Comparison of ENCODE assay signal across 8 mouse cellular contexts in the genomic region with DNA sequence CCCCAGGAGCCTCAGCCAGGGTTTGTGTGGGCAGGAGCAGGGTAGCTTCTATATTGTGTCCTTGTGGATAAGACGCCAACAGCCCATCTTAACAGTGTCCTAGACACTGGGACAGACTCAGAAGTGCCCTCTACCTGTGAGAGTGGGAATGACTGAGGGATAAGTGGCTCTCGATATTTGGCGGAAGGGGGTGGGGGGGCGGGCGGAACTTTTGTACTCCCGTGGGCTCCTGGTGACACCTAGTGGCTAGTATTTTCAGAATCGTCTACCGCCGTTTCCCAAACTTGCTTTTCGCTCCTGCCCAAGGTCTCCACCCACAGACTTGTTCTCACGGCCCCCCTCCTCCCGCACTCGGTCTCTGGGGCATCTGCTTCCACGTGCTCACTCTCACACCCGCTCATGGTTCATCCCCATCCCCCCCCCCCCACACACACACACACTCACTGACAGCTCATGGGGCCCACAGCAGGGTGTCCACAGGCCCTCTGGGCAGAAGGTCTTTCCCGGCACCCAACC. TPM values are rescaled to one million over a fixed set of nuclear protein-coding genes. Genes with fewer than 3 reads are reported as not detected.
DNase-seq lines count a peak whose midpoint lies in the region; ATAC-seq and TF ChIP-seq lines count a peak whose summit lies in the region.

No protein-coding gene starts in this region.

- 0 out of 2 replicates have a peak overlapping the region, but pooled peaks have one; percentile 36 for H3K9ac ChIP-seq in embryonic facial prominence, embryonic 13.5 days
- H3K9ac ChIP-seq in limb, embryonic 14.5 days (ENCODE audit: low read depth, low read length, severe bottlenecking), result peak overlapping the region; percentile 38; the same call in 1 of the 2 replicates
- H3K9ac ChIP-seq in midbrain, embryonic 16.5 days (ENCODE audit: low read depth, low read length), result no peak overlapping the region
- peak overlapping the region; percentile 49; the same call in 1 of the 2 replicates for H3K9ac ChIP-seq in stomach, embryonic 16.5 days (ENCODE audit: low read length)

- peaks cover 24% of the 10 kb centered on the region for H3K27me3 ChIP-seq in embryonic facial prominence, embryonic 13.5 days
- H3K27me3 ChIP-seq in heart, embryonic 10.5 days (ENCODE audit: insufficient read depth, poor library complexity, severe bottlenecking), result peaks cover 78% of the 10 kb centered on the region
- H3K27me3 ChIP-seq in limb, embryonic 14.5 days (ENCODE audit: control insufficient read depth, insufficient read depth, low read length), result no peaks in the 10 kb centered on the region
- H3K27me3 ChIP-seq in midbrain, embryonic 16.5 days (ENCODE audit: control insufficient read depth, insufficient read depth, low read depth, low read length), result no peaks in the 10 kb centered on the region
- peaks cover 8% of the 10 kb centered on the region; the same call in 1 of the 2 replicates for H3K27me3 ChIP-seq in stomach, embryonic 16.5 days (ENCODE audit: control insufficient read depth, insufficient read depth, low read length)

- WGBS in embryonic facial prominence, embryonic 13.5 days, result 1% methylated on average over 16 of the region's 16 CpGs
- 2% methylated on average over 14 of the region's 16 CpGs for WGBS in heart, embryonic 10.5 days
- 2% methylated on average over 15 of the region's 16 CpGs for WGBS in limb, embryonic 14.5 days
- WGBS in midbrain, embryonic 16.5 days, result 2% methylated on average over 15 of the region's 16 CpGs
- 4% methylated on average over 16 of the region's 16 CpGs for WGBS in stomach, embryonic 16.5 days

- no peak overlapping the region for H3K27ac ChIP-seq in embryonic facial prominence, embryonic 13.5 days
- no peak overlapping the region for H3K27ac ChIP-seq in heart, embryonic 10.5 days
- no peak overlapping the region for H3K27ac ChIP-seq in limb, embryonic 14.5 days (replicated peaks; ENCODE audit: low read depth, low read length)
- no peak overlapping the region for H3K27ac ChIP-seq in midbrain, embryonic 16.5 days (ENCODE audit: low read length)
- H3K27ac ChIP-seq in stomach, embryonic 16.5 days (ENCODE audit: low read length), result no peak overlapping the region

- no peaks in the 10 kb centered on the region for H3K36me3 ChIP-seq in embryonic facial prominence, embryonic 13.5 days
- no peaks in the 10 kb centered on the region for H3K36me3 ChIP-seq in heart, embryonic 10.5 days
- no peaks in the 10 kb centered on the region for H3K36me3 ChIP-seq in limb, embryonic 14.5 days (ENCODE audit: control insufficient read depth, insufficient read depth, low read length)
- H3K36me3 ChIP-seq in midbrain, embryonic 16.5 days (ENCODE audit: control insufficient read depth, insufficient read depth, low read length), result no peaks in the 10 kb centered on the region
- no peaks in the 10 kb centered on the region for H3K36me3 ChIP-seq in stomach, embryonic 16.5 days (ENCODE audit: control insufficient read depth, insufficient read depth, low read length)

- no peak for TF ChIP-seq POLR2A in limb, embryonic 14.5 days (IDR thresholded peaks at IDR 0.05; ENCODE audit: borderline replicate concordance, extremely low read depth, insufficient read depth, insufficient read length)

- DNase-seq in CD4-positive helper T cell, adult 2 months (ENCODE audit: low read depth, low spot score), result peak; percentile 77
- DNase-seq in adrenal gland, postnatal 25 days, result peak; percentile 63
- DNase-seq in heart, embryonic 10.5 days (ENCODE audit: low spot score), result peak; percentile 86
- DNase-seq in kidney, adult 9 months, result peak; percentile 89
- DNase-seq in limb, embryonic 14.5 days (ENCODE audit: low spot score), result peak; percentile 91

- no peak overlapping the region for H3K4me3 ChIP-seq in embryonic facial prominence, embryonic 13.5 days
- H3K4me3 ChIP-seq in heart, embryonic 10.5 days, result peak overlapping the region; percentile 32
- H3K4me3 ChIP-seq in limb, embryonic 14.5 days (replicated peaks; ENCODE audit: low read length), result no peak overlapping the region
- H3K4me3 ChIP-seq in midbrain, embryonic 16.5 days (ENCODE audit: low read depth, low read length), result no peak overlapping the region
- H3K4me3 ChIP-seq in stomach, embryonic 16.5 days (replicated peaks; ENCODE audit: low read length), result no peak overlapping the region

- no peaks in the 10 kb centered on the region for H3K9me3 ChIP-seq in embryonic facial prominence, embryonic 13.5 days
- H3K9me3 ChIP-seq in heart, embryonic 10.5 days, result no peaks in the 10 kb centered on the region
- H3K9me3 ChIP-seq in limb, embryonic 14.5 days (ENCODE audit: control insufficient read depth, low read length), result no peaks in the 10 kb centered on the region
- H3K9me3 ChIP-seq in midbrain, embryonic 16.5 days (replicated peaks; ENCODE audit: control insufficient read depth, low read length, poor library complexity, severe bottlenecking), result no peaks in the 10 kb centered on the region
- no peaks in the 10 kb centered on the region for H3K9me3 ChIP-seq in stomach, embryonic 16.5 days (replicated peaks; ENCODE audit: control insufficient read depth, low read length)

- H3K4me1 ChIP-seq in embryonic facial prominence, embryonic 13.5 days, result peaks cover 9% of the 10 kb centered on the region; the same call in 1 of the 2 replicates
- peaks cover 11% of the 10 kb centered on the region for H3K4me1 ChIP-seq in heart, embryonic 10.5 days
- H3K4me1 ChIP-seq in limb, embryonic 14.5 days (ENCODE audit: control insufficient read depth, insufficient read depth, low read length), result no peaks in the 10 kb centered on the region
- no peaks in the 10 kb centered on the region for H3K4me1 ChIP-seq in midbrain, embryonic 16.5 days (ENCODE audit: control insufficient read depth, insufficient read depth, low read length)
- no peaks in the 10 kb centered on the region for H3K4me1 ChIP-seq in stomach, embryonic 16.5 days (ENCODE audit: control insufficient read depth, insufficient read depth, low read length)

- peak overlapping the region; percentile 49 for H3K4me2 ChIP-seq in embryonic facial prominence, embryonic 13.5 days
- peak overlapping the region; percentile 32; the same call in 1 of the 2 replicates for H3K4me2 ChIP-seq in limb, embryonic 14.5 days (replicated peaks; ENCODE audit: low read depth, low read length, severe bottlenecking)
- H3K4me2 ChIP-seq in midbrain, embryonic 16.5 days (ENCODE audit: low read length), result 0 out of 2 replicates have a peak overlapping the region, but pooled peaks have one; percentile 15
- H3K4me2 ChIP-seq in stomach, embryonic 16.5 days (ENCODE audit: low read depth, low read length), result peak overlapping the region; percentile 38

- ATAC-seq in embryonic facial prominence, embryonic 13.5 days (ENCODE audit: insufficient number of reproducible peaks, insufficient read depth, low FRiP score, low TSS enrichment, low read depth), result no peak
- peak; percentile 76 for ATAC-seq in limb, embryonic 14.5 days (ENCODE audit: low FRiP score, low read depth)
- ATAC-seq in midbrain, embryonic 16.5 days, result peak; percentile 77
- peak; percentile 57; the same call in 1 of the 2 replicates for ATAC-seq in stomach, embryonic 16.5 days (ENCODE audit: insufficient read depth, low FRiP score)

RNA-seq across cellular contexts. Expression of gene Slc7a10, which starts 14.3 kb away (rescaled TPM):
- 2.8 and 3.0 TPM in 2 replicates for total RNA-seq in adrenal gland, postnatal 25 days (2021)
- polyA plus RNA-seq in embryonic facial prominence, embryonic 13.5 days (2015; fragmentation: Nextera tagmentation; extraction: Ambion mirVana), result 5.3 and 5.5 TPM in 2 replicates
- 0.14 and 0.49 TPM in 2 replicates for polyA plus RNA-seq in heart, embryonic 10.5 days (2016; fragmentation: Nextera tagmentation; extraction: Ambion mirVana)
- 7.5 and 9.1 TPM in 2 replicates for polyA plus RNA-seq in limb, embryonic 14.5 days (2012; rRNA removed)
- 2.7 and 3.2 TPM in 2 replicates for polyA plus RNA-seq in limb, embryonic 14.5 days (2014; fragmentation: Nextera tagmentation; extraction: Ambion mirVana)
- 9.8 and 21.0 TPM in 2 replicates for polyA plus RNA-seq in midbrain, embryonic 16.5 days (2015; fragmentation: Nextera tagmentation; extraction: Ambion mirVana)
- polyA plus RNA-seq in stomach, embryonic 16.5 days (2015; fragmentation: Nextera tagmentation; extraction: Ambion mirVana), result 3.6 and 5.0 TPM in 2 replicates

RNA-seq across cellular contexts. Expression of gene Lrp3, which starts 43.4 kb away (rescaled TPM):
- 15.7 and 20.2 TPM in 2 replicates for total RNA-seq in adrenal gland, postnatal 25 days (2021)
- 10.3 and 11.2 TPM in 2 replicates for polyA plus RNA-seq in embryonic facial prominence, embryonic 13.5 days (2015; fragmentation: Nextera tagmentation; extraction: Ambion mirVana)
- 1.5 and 4.2 TPM in 2 replicates for polyA plus RNA-seq in heart, embryonic 10.5 days (2016; fragmentation: Nextera tagmentation; extraction: Ambion mirVana)
- 31.7 and 43.3 TPM in 2 replicates for polyA plus RNA-seq in limb, embryonic 14.5 days (2012; rRNA removed)
- polyA plus RNA-seq in limb, embryonic 14.5 days (2014; fragmentation: Nextera tagmentation; extraction: Ambion mirVana), result 11.7 and 12.7 TPM in 2 replicates
- polyA plus RNA-seq in midbrain, embryonic 16.5 days (2015; fragmentation: Nextera tagmentation; extraction: Ambion mirVana), result 23.9 and 25.6 TPM in 2 replicates
- polyA plus RNA-seq in stomach, embryonic 16.5 days (2015; fragmentation: Nextera tagmentation; extraction: Ambion mirVana), result 4.9 and 5.5 TPM in 2 replicates

RNA-seq across cellular contexts. Expression of gene Cebpa, which starts 52.8 kb away (rescaled TPM):
- 115 and 116 TPM in 2 replicates for total RNA-seq in adrenal gland, postnatal 25 days (2021)
- 5.3 and 5.5 TPM in 2 replicates for polyA plus RNA-seq in embryonic facial prominence, embryonic 13.5 days (2015; fragmentation: Nextera tagmentation; extraction: Ambion mirVana)
- polyA plus RNA-seq in heart, embryonic 10.5 days (2016; fragmentation: Nextera tagmentation; extraction: Ambion mirVana), result 0.14 and 2.7 TPM in 2 replicates
- polyA plus RNA-seq in limb, embryonic 14.5 days (2012; rRNA removed), result 23.6 and 25.4 TPM in 2 replicates
- polyA plus RNA-seq in limb, embryonic 14.5 days (2014; fragmentation: Nextera tagmentation; extraction: Ambion mirVana), result 13.0 and 14.6 TPM in 2 replicates
- 0.33 and 0.51 TPM in 2 replicates for polyA plus RNA-seq in midbrain, embryonic 16.5 days (2015; fragmentation: Nextera tagmentation; extraction: Ambion mirVana)
- 2.6 and 2.8 TPM in 2 replicates for polyA plus RNA-seq in stomach, embryonic 16.5 days (2015; fragmentation: Nextera tagmentation; extraction: Ambion mirVana)
